8 mouse cellular contexts compared by ENCODE assay signal in the genomic region with DNA sequence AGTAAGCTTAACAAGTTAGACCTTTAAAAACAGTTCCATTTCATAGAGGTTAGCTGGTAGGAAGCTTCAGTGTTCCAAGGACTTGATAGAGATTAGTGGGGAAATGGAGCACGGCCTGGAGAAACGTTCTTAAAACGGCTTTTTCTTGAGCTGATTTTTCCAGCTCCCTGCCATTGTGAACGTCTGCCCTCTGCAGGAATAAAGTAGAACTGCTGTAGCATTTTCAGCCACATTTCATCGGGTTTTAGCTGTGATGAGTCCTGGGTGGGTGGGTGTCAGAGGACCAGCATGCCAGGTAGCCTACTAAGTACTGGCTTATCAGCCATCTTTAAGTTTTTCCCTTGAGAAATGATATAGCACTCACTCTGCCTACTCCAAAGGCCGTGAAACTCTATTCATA. TPM values are rescaled to one million over a fixed set of nuclear protein-coding genes. Genes with fewer than 3 reads are reported as not detected.
A peak's percentile ranks its signal among the peaks of the same experiment; 100 is the strongest.
DNase-seq lines count a peak whose midpoint lies in the region; ATAC-seq and TF ChIP-seq lines count a peak whose summit lies in the region.

No protein-coding gene starts in this region.

- ATAC-seq in kidney, postnatal 0 days (replicated peaks; ENCODE audit: low FRiP score, low read depth), result no peak

- TF ChIP-seq RAD21 in CH12.LX (IDR thresholded peaks at IDR 0.05; ENCODE audit: low read depth, low read length), result peak; percentile 82

- dilution Hi-C loops in CH12.LX (cut with MboI; ENCODE audit: extremely low pct_ligation_motif_present, extremely low pct_unique_long_range_greater_than_20kb, low sequenced_read_pairs), result no loop called here

- TF ChIP-seq POLR2A in CH12.LX (IDR thresholded peaks at IDR 0.05; ENCODE audit: low read depth, low read length), result no peak

- H3K79me2 ChIP-seq in CH12.LX (replicated peaks; ENCODE audit: control insufficient read depth, extremely low read depth, insufficient read depth, poor library complexity, severe bottlenecking), result no peaks in the 10 kb centered on the region

- peak; percentile 71 to 85 for TF ChIP-seq CTCF in CH12.LX (conservative IDR thresholded peaks at IDR 0.05 in 1 of 2, IDR thresholded peaks at IDR 0.05 in 1 of 2; ENCODE audit: low read depth in 2 of 2, low read length in 2 of 2)
- TF ChIP-seq CTCF in kidney, postnatal 0 days (IDR thresholded peaks at IDR 0.05; ENCODE audit: low read depth), result peak; percentile 94

- in situ Hi-C loops in CH12.LX (cut with MboI; ENCODE audit: low pct_ligation_motif_present, low pct_unique_long_range_greater_than_20kb, low sequenced_read_pairs), result no loop called here

- peak; percentile 23 for DNase-seq in gastrocnemius, postnatal 10 days
- no peak for DNase-seq in gastrocnemius, postnatal 36 days
- peak; percentile 61 for DNase-seq in CH12.LX (ENCODE audit: extremely low read depth)
- peak; percentile 69 for DNase-seq in cerebellum, adult 9-10 months
- peak; percentile 45 for DNase-seq in heart, adult 8-10 months (ENCODE audit: low spot score)
- DNase-seq in kidney, postnatal 0 days (ENCODE audit: low spot score), result peak; percentile 79
- peak; percentile 77 for DNase-seq in mesoderm, embryonic 11.5 days (ENCODE audit: low read depth, low spot score)
- no peak for DNase-seq in spleen, adult 12 weeks (ENCODE audit: low spot score)

- peaks cover 42 to 67% of the 10 kb centered on the region in 2 experiments for H3K36me3 ChIP-seq in CH12.LX (replicated peaks in 1 of 2; ENCODE audit: control insufficient read depth in 1 of 2, insufficient read depth in 1 of 2, low read length in 1 of 2)
- H3K36me3 ChIP-seq in kidney, postnatal 0 days (ENCODE audit: insufficient read depth, low read length), result no peaks in the 10 kb centered on the region

- no peaks in the 10 kb centered on the region for H3K27me3 ChIP-seq in CH12.LX (replicated peaks)
- no peaks in the 10 kb centered on the region for H3K27me3 ChIP-seq in kidney, postnatal 0 days (ENCODE audit: insufficient read depth, low read length)

- TF ChIP-seq EP300 in CH12.LX (IDR thresholded peaks at IDR 0.05; ENCODE audit: low read length), result no peak

- no peak overlapping the region; the same call in 1 of the 2 replicates for H3K4me2 ChIP-seq in CH12.LX (ENCODE audit: insufficient read depth, low read depth, poor library complexity, severe bottlenecking)
- H3K4me2 ChIP-seq in kidney, postnatal 0 days (ENCODE audit: low read length), result no peak overlapping the region

- H3K9ac ChIP-seq in CH12.LX (ENCODE audit: insufficient read depth, low read depth), result no peak overlapping the region
- no peak overlapping the region for H3K9ac ChIP-seq in kidney, postnatal 0 days (ENCODE audit: low read depth, low read length)

- no peak overlapping the region for H3K27ac ChIP-seq in CH12.LX (ENCODE audit: insufficient read depth, low read depth)
- no peak overlapping the region for H3K27ac ChIP-seq in kidney, postnatal 0 days

- WGBS in kidney, postnatal 0 days, result 10% methylated on average over 6 of the region's 6 CpGs

- intact Hi-C loops in gastrocnemius, postnatal 36 days (cut with DNase I), result loop anchor here (10.0 kb wide), 1 partner anchor 232 kb away; no protein-coding TSS in a partner anchor

- no peak overlapping the region for H3K4me3 ChIP-seq in CH12.LX (replicated peaks in 1 of 3; ENCODE audit: low read depth in 2 of 3, low read length in 2 of 3, poor library complexity in 1 of 3)
- no peak overlapping the region for H3K4me3 ChIP-seq in kidney, postnatal 0 days (replicated peaks; ENCODE audit: low read depth, low read length)

- H3K9me3 ChIP-seq in CH12.LX (replicated peaks; ENCODE audit: low read length), result no peaks in the 10 kb centered on the region
- no peaks in the 10 kb centered on the region for H3K9me3 ChIP-seq in kidney, postnatal 0 days (replicated peaks; ENCODE audit: low read length)

- H3K4me1 ChIP-seq in CH12.LX (ENCODE audit: control insufficient read depth in 1 of 2, insufficient read depth in 2 of 2), result peaks cover 0 to 27% of the 10 kb centered on the region in 2 experiments; a peak in 2 of 4 replicates
- no peaks in the 10 kb centered on the region for H3K4me1 ChIP-seq in kidney, postnatal 0 days (replicated peaks; ENCODE audit: insufficient read depth, low read length)

TF ChIP-seq in CH12.LX, 34 proteins besides CTCF, POLR2A, EP300 and RAD21:
- peak; percentile 70 for TF ChIP-seq SMC3 (IDR thresholded peaks at IDR 0.05; ENCODE audit: low read depth, low read length)
- TF ChIP-seq MYC (IDR thresholded peaks at IDR 0.05; ENCODE audit: low read depth, low read length), result 0 out of 2 replicates have a peak, but pooled peaks have one; percentile 33
- TF ChIP-seq IRF4 (IDR thresholded peaks at IDR 0.05; ENCODE audit: low read depth, low read length), result 0 out of 2 replicates have a peak, but pooled peaks have one; percentile 11
- TF ChIP-seq HCFC1 (IDR thresholded peaks at IDR 0.05; ENCODE audit: low read depth, low read length), result no peak

RNA-seq across cellular contexts. Expression of a gene that starts 29.9 kb away (rescaled TPM):
- total RNA-seq in gastrocnemius, postnatal 10 days (2021), result 1 to 10 TPM; 3.5 to 4.3 TPM
- 1 to 10 TPM; 1.1 to 1.6 TPM for total RNA-seq in gastrocnemius, postnatal 36 days (2021)
- 10.6 and 13.9 TPM in 2 replicates for total RNA-seq in CH12.LX (2012; rRNA removed)
- total RNA-seq in CH12.LX (2014; rRNA removed), result 14.6 and 16.7 TPM in 2 replicates
- polyA plus RNA-seq in CH12.LX (2012; ENCODE audit: insufficient read length, low read depth), result 17.1 and 19.6 TPM in 2 replicates
- total RNA-seq in heart, adult 8-10 months (2022), result 1 to 10 TPM in 1 of 4 experiments, under 1 TPM in 3; 0.82 to 1.9 (median 0.86) TPM
- 1.8 and 2.2 TPM in 2 replicates for polyA plus RNA-seq in kidney, postnatal 0 days (2015; fragmentation: Nextera tagmentation; extraction: Ambion mirVana)

Comparison
In these comparisons a context has a peak if more than half of its experiments do, and no peak if none do; other contexts are left out.
1. DNase-seq: peak in gastrocnemius, postnatal 10 days (single experiment), CH12.LX (single experiment), cerebellum, adult 9-10 months (single experiment), heart, adult 8-10 months (single experiment), kidney, postnatal 0 days (single experiment) and mesoderm, embryonic 11.5 days (single experiment); none in gastrocnemius, postnatal 36 days (0 of 2) and spleen, adult 12 weeks (single experiment).